Mouse (Mus musculus) thymus, adult 2 months (tissue): ENCODE measurements around the gene Pno1. TPM values are rescaled to one million over a fixed set of nuclear protein-coding genes. Genes with fewer than 3 reads are reported as not detected.
"Not testable (repeated sequence)": the region's sequence is repeated elsewhere in the genome, so short reads cannot be mapped to it uniquely, and the experiment has no call there.

Experiments used
- DNase-seq: peaks from one replicate; pipeline ENCODE4 v3.0.0; 2021
- H3K27ac ChIP-seq: fragments of 200-500 bp; 2 replicates; pipeline ENCODE4 v1.5.1; 2012; ENCODE audit warnings: low read length, control low read depth; ENCODE audit not compliant: control insufficient read depth, insufficient read depth
- H3K27me3 ChIP-seq: fragments of 200-500 bp; 2 replicates; pipeline ENCODE4 v1.6.1; 2012; ENCODE audit warnings: mild to moderate bottlenecking, low read length, moderate library complexity, mixed read lengths; ENCODE audit not compliant: control insufficient read depth, insufficient read depth
- H3K36me3 ChIP-seq: fragments of 200-500 bp; 2 replicates; pipeline ENCODE4 v1.6.1; 2012; ENCODE audit warnings: mild to moderate bottlenecking, low read length, moderate library complexity; ENCODE audit not compliant: control insufficient read depth, insufficient read depth
- H3K4me1 ChIP-seq: fragments of 200-500 bp; replicated peaks from 2 replicates; pipeline ENCODE4 v1.6.1; 2012; ENCODE audit warnings: low read length; ENCODE audit not compliant: control insufficient read depth, insufficient read depth
- H3K4me3 ChIP-seq: fragments of 200-500 bp; 2 replicates; pipeline ENCODE4 v1.5.1; 2012; ENCODE audit warnings: mild to moderate bottlenecking, low read length, control low read depth, moderate library complexity; ENCODE audit not compliant: control insufficient read depth, insufficient read depth
- CTCF ChIP-seq: fragments of 200-500 bp; IDR thresholded peaks from 2 replicates; pipeline ENCODE4 v1.5.1; 2012; ENCODE audit warnings: mild to moderate bottlenecking, control low read depth, low read length, moderate library complexity, borderline replicate concordance; ENCODE audit not compliant: control insufficient read depth, poor library complexity, insufficient read depth; ENCODE audit errors: extremely low read depth
- POLR2A ChIP-seq: fragments of 200-500 bp; IDR thresholded peaks from 2 replicates; pipeline ENCODE4 v1.6.1; 2012; ENCODE audit warnings: mild to moderate bottlenecking, low read length, control low read depth, moderate library complexity; ENCODE audit not compliant: control insufficient read depth, poor library complexity, insufficient read depth; ENCODE audit errors: extremely low read depth
- WGBS: fragments of 180-500 bp; shearing (Covaris S2); methylation state at CpG from one replicate; pipeline ENCODE4 v1.1.7; 2018; 5-methylcytosine and 5-hydroxymethylcytosine counted together
- polyA plus RNA-seq: library from polyadenylated mRNA; depleted of rRNA; stranded (reverse); fragments of >200 nt; gene quantifications from 2 replicates; pipeline ENCODE4 v1.2.3, GENCODE M21; 2012; rRNA removed

Pno1 gene
- polyA plus RNA-seq: 3.7 and 4.4 TPM in 2 replicates

- H3K4me1 ChIP-seq: no peaks in the 10 kb centered on the region
- no peaks in the 10 kb centered on the region for H3K36me3 ChIP-seq
- TF ChIP-seq POLR2A (peak; percentile 15; the same call in 1 of the 2 replicates), CTCF (no peak)
- WGBS: under 1% methylated on average over 65 of the region's 65 CpGs
- H3K4me3 ChIP-seq: peak within 1 kb of the TSS; percentile 95
- no peaks in the 10 kb centered on the region for H3K27me3 ChIP-seq
- DNase-seq: peak; percentile 92
- H3K27ac ChIP-seq: peak within 1 kb of the TSS; percentile 66
Measured at GRCm38 (mm10) chr11:17211258-17212140, at the start of gene Pno1. Gene Pno1 (minus strand): TSS chr11:17211568.

DNA sequence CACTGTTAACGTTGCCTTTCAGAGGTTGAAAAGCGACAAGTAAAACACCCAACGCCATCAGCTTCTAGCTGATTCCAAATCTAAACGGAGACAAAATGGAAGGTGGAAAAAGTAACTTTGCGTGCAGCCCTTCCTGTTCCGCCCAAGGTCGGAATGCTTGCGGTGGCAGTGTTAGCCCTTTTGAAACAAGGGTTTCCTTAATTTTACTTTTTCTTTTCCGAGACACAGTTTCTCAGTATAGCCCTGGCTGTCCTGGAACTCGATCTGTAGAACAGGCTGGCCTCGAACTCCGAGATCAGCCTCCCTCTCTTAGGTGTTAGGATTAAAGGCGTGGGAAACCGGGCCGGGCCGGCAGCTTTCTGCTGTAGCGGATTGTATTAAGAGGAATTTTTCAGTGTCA lies 46.5 kb upstream of the Pno1 start:
- H3K27me3 ChIP-seq: no peaks in the 10 kb centered on the region
- H3K27ac ChIP-seq: peak overlapping the region; percentile 93
- TF ChIP-seq POLR2A: no peak
- TF ChIP-seq CTCF: no peak
- WGBS: under 1% methylated on average over 17 of the region's 17 CpGs
- peaks cover 7% of the 10 kb centered on the region for H3K4me1 ChIP-seq
- DNase-seq: peak; percentile 25
- H3K36me3 ChIP-seq: no peaks in the 10 kb centered on the region
- H3K4me3 ChIP-seq: peak overlapping the region; percentile 100

- no peak for TF ChIP-seq CTCF
- TF ChIP-seq POLR2A: peak; percentile 71; the same call in 1 of the 2 replicates
- peak; percentile 92 for DNase-seq
- H3K4me1 ChIP-seq: peaks cover 7% of the 10 kb centered on the region
- no peaks in the 10 kb centered on the region for H3K27me3 ChIP-seq
- H3K27ac ChIP-seq: peak within 1 kb of the TSS; percentile 93
- H3K36me3 ChIP-seq: no peaks in the 10 kb centered on the region
- WGBS: 1% methylated on average over 33 of the region's 33 CpGs
- peak within 1 kb of the TSS; percentile 100 for H3K4me3 ChIP-seq
Measured at GRCm38 (mm10) chr11:17257443-17257842, 46.1 kb upstream of the Pno1 start, which contains the start of gene C1d. Gene C1d (plus strand): TSS chr11:17257579.

DNA sequence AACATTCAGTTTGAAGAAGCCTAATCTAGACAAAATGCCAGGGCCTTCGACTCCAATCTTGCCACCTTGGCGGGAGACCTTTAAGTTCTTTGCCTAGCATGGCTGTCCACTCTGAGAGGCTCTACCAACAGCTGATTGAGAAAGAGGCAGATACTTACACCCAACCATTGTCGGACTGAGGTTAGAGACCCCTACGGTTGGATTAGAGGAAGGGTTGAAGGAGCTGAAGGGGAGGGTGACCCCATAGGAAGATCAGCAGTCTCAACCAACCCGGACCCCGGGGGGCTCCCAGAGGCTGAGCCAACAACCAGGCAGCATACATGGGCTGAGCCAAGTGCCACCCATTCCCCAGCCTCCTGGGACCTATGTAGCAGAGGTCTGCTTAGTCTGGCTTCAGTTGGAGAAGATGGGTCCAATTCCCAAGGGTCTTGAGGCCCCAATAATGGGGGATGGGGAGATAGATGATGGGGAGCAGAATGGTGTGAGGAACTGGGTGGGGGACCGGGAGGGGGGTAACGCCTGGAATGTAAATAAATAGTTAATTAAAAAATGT lies 45.5 kb upstream of the Pno1 start:
- DNase-seq: no peak
- WGBS: 60% methylated on average over 8 of the region's 8 CpGs
- Histone ChIP-seq H3K4me1 (peaks cover 7% of the 10 kb centered on the region), H3K4me3 (peak overlapping the region; percentile 100), H3K27ac (no peak overlapping the region), H3K36me3 (no peaks in the 10 kb centered on the region), H3K27me3 (no peaks in the 10 kb centered on the region)
- TF ChIP-seq POLR2A (no peak), CTCF (no peak)

GRCm38 (mm10) chr11:17248715-17249114 lies 37.3 kb upstream of the Pno1 start:
- no peak overlapping the region for H3K27ac ChIP-seq
- no peak for TF ChIP-seq POLR2A
- TF ChIP-seq CTCF: no peak
- DNase-seq: no peak
- H3K4me3 ChIP-seq: no peak overlapping the region
- H3K27me3 ChIP-seq: no peaks in the 10 kb centered on the region
- no peaks in the 10 kb centered on the region for H3K36me3 ChIP-seq
- H3K4me1 ChIP-seq: no peaks in the 10 kb centered on the region

DNA sequence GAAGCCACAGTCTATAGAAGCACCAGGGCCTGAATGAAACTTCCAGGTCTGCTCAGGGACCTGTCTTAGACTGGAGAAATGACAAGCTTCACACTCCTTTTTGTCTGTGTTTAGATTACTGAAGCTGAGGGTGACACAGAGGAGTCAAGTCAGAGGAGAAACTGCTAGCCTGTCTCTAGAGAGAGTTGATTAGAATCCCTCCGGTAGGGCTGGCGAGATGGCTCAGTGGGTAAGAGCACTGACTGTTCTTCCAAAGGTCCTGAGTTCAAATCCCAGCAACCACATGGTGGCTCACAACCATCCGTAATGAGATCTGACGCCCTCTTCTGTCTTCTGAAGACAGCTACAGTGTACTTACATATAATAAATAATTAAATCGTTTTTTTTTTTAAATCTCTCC lies 27.2 kb upstream of the Pno1 start:
- H3K36me3 ChIP-seq, H3K27me3 ChIP-seq, H3K4me3 ChIP-seq, DNase-seq: not testable (repeated sequence)
- peak overlapping the region; percentile 49; the same call in 1 of the 2 replicates for H3K27ac ChIP-seq
- H3K4me1 ChIP-seq: peaks cover 21% of the 10 kb centered on the region
- WGBS: 95% methylated on average over 5 of the region's 5 CpGs
